Mouse (Mus musculus) right cerebral cortex, postnatal 10 days (tissue): ENCODE measurements around the gene Tanc1.

Source experiments
- DNase-seq, 2 experiments: peaks; one replicate each; pipeline ENCODE4 v3.0.0; 2021; ENCODE audit warnings: low spot score in 2 of 2

The Tanc1 gene

GRCm38 (mm10) chr2:59681181-59681580 is 69.3 kb downstream of the Tanc1 start:
- DNase-seq = no peak

- no peak for DNase-seq
Measured at GRCm38 (mm10) chr2:59684864-59685605, 73.2 kb downstream of the Tanc1 start.

- no peak for DNase-seq
Measured at GRCm38 (mm10) chr2:59685606-59685950, 73.7 kb downstream of the Tanc1 start.

GRCm38 (mm10) chr2:59688261-59689104 is 76.6 kb downstream of the Tanc1 start:
- no peak for DNase-seq

- DNase-seq = no peak
Measured at GRCm38 (mm10) chr2:59691112-59691511, 79.3 kb downstream of the Tanc1 start.

- DNase-seq = no peak
Measured at GRCm38 (mm10) chr2:59693473-59693872, 81.6 kb downstream of the Tanc1 start.

GRCm38 (mm10) chr2:59697123-59697522 is 85.3 kb downstream of the Tanc1 start:
- no peak for DNase-seq

GRCm38 (mm10) chr2:59697722-59698634 is 86.1 kb downstream of the Tanc1 start:
- no peak for DNase-seq

- no peak for DNase-seq
Measured at GRCm38 (mm10) chr2:59698635-59699300, 86.9 kb downstream of the Tanc1 start.

- DNase-seq = no peak
Measured at GRCm38 (mm10) chr2:59699893-59700292, 88.1 kb downstream of the Tanc1 start.

- DNase-seq = no peak
Measured at GRCm38 (mm10) chr2:59705221-59705620, 93.4 kb downstream of the Tanc1 start.

- no peak for DNase-seq
Measured at GRCm38 (mm10) chr2:59706806-59707205, 95.0 kb downstream of the Tanc1 start.

GRCm38 (mm10) chr2:59707922-59708706 is 96.3 kb downstream of the Tanc1 start:
- DNase-seq = no peak

GRCm38 (mm10) chr2:59710771-59711170 is 98.9 kb downstream of the Tanc1 start:
- DNase-seq = no peak

GRCm38 (mm10) chr2:59711992-59712391 is 100.2 kb downstream of the Tanc1 start:
- DNase-seq = no peak

GRCm38 (mm10) chr2:59712484-59712883 is 100.6 kb downstream of the Tanc1 start:
- DNase-seq = no peak

GRCm38 (mm10) chr2:59713626-59714556 is 102.0 kb downstream of the Tanc1 start:
- no peak for DNase-seq

- DNase-seq = no peak
Measured at GRCm38 (mm10) chr2:59714992-59715391, 103.2 kb downstream of the Tanc1 start.

- DNase-seq = no peak
Measured at GRCm38 (mm10) chr2:59716461-59716860, 104.6 kb downstream of the Tanc1 start.
